Mouse (Mus musculus): ENCODE measurements around the gene Pdzd7.

Gene Pdzd7

GRCm38 (mm10) chr19:45030746-45031693 lies 14.5 kb downstream of the Pdzd7 start:
- DNase-seq (ENCODE audit: extremely low spot score, low spot score): peak; percentile 71

- peak; percentile 73 for DNase-seq (ENCODE audit: extremely low spot score, low spot score)
These were observed 15.4 kb downstream of the Pdzd7 start for GRCm38 (mm10) chr19:45030111-45030510.

GRCm38 (mm10) chr19:45029571-45029970 lies 15.9 kb downstream of the Pdzd7 start:
- DNase-seq (ENCODE audit: extremely low spot score, low spot score): no peak

- DNase-seq (ENCODE audit: extremely low spot score, low spot score): no peak
These were observed 16.8 kb downstream of the Pdzd7 start for GRCm38 (mm10) chr19:45028746-45029145.

- DNase-seq (ENCODE audit: extremely low spot score, low spot score): peak; percentile 37
These were observed 17.7 kb downstream of the Pdzd7 start for GRCm38 (mm10) chr19:45027848-45028247.

GRCm38 (mm10) chr19:45026958-45027670 lies 18.4 kb downstream of the Pdzd7 start:
- DNase-seq (ENCODE audit: extremely low spot score, low spot score): no peak

GRCm38 (mm10) chr19:45025937-45026568 lies 19.5 kb downstream of the Pdzd7 start:
- no peak for DNase-seq (ENCODE audit: extremely low spot score, low spot score)

- no peak for DNase-seq (ENCODE audit: extremely low spot score, low spot score)
These were observed 20.7 kb downstream of the Pdzd7 start for GRCm38 (mm10) chr19:45024775-45025174.

GRCm38 (mm10) chr19:45023993-45024392 lies 21.5 kb downstream of the Pdzd7 start:
- no peak for DNase-seq (ENCODE audit: extremely low spot score, low spot score)

GRCm38 (mm10) chr19:45021362-45021761 lies 24.2 kb downstream of the Pdzd7 start:
- DNase-seq (ENCODE audit: extremely low spot score, low spot score): no peak

- DNase-seq (ENCODE audit: extremely low spot score, low spot score): no peak
These were observed 25.2 kb downstream of the Pdzd7 start for GRCm38 (mm10) chr19:45020348-45020747.

- peak; percentile 61 for DNase-seq (ENCODE audit: extremely low spot score, low spot score)
These were observed 27.1 kb downstream of the Pdzd7 start for GRCm38 (mm10) chr19:45018351-45018831.

GRCm38 (mm10) chr19:45017909-45018308 lies 27.6 kb downstream of the Pdzd7 start:
- DNase-seq (ENCODE audit: extremely low spot score, low spot score): peak; percentile 86

GRCm38 (mm10) chr19:45017216-45017771 lies 28.2 kb downstream of the Pdzd7 start:
- DNase-seq (ENCODE audit: extremely low spot score, low spot score): peak; percentile 88

GRCm38 (mm10) chr19:45016341-45017215 lies 28.9 kb downstream of the Pdzd7 start:
- DNase-seq (ENCODE audit: extremely low spot score, low spot score): peak; percentile 78

- DNase-seq (ENCODE audit: extremely low spot score, low spot score): peak; percentile 54
These were observed 29.8 kb downstream of the Pdzd7 start for GRCm38 (mm10) chr19:45015518-45016281.

- DNase-seq (ENCODE audit: extremely low spot score, low spot score): peak; percentile 53
These were observed 30.5 kb downstream of the Pdzd7 start for GRCm38 (mm10) chr19:45014981-45015402.

- peak; percentile 47 for DNase-seq (ENCODE audit: extremely low spot score, low spot score)
These were observed 31.1 kb downstream of the Pdzd7 start, which contains the start of gene Lzts2 for GRCm38 (mm10) chr19:45014335-45014971. Lzts2 (plus strand) TSS chr19:45014414.
